Mouse (Mus musculus) B cell, adult 2 months (primary cell): ENCODE results near the gene Fam107b.
A peak's percentile ranks its signal among the peaks of the same experiment; 100 is the strongest.

ENCODE experiments used
- DNase-seq, 2 experiments: peaks; one replicate each; pipeline ENCODE4 v3.0.0; 2022

Fam107b gene

DNA sequence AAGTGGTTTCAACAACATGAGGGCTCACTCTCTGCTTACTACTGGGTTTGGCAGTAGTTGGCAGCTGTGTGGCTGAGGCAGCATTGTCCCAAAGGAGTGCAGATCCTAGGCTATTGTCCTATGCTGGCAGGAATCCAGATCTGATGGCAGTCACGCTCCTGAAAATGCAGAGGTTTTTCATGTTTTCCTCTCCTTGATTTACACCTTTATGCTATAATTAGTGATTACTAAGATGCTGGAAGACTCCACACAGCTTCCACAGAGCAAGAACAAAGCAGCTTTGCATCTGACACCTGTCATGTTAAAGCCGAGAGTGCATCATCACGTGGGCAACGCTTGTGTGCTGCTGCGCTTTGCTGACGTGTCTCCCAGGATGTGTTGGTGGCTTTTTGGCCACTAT lies 172.2 kb downstream of the Fam107b start:
- no peak for DNase-seq

DNA sequence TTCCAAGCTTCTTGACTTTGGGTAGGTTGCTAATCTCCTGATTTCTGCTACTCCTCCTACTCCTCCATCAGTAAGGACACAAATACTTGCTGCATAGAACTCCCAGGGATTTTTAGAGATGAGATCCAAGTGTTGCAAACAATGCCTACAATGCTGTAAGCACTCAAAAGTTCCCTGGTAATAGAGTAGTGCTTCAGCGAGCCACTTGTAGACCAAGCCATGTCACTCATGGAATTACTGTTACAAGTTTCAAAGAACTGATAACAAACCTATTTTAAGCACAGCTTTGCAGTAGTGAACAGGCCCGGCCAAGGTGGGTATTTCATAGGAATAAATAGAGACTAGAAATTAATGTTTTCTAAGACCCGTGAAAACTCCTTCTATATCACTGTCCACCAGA lies 174.8 kb downstream of the Fam107b start:
- DNase-seq = no peak

GRCm38 (mm10) chr2:3745910-3746606 lies 175.8 kb downstream of the Fam107b start:
- DNase-seq = no peak

- DNase-seq = no peak
Measured at GRCm38 (mm10) chr2:3748714-3749503, 178.6 kb downstream of the Fam107b start.

DNA sequence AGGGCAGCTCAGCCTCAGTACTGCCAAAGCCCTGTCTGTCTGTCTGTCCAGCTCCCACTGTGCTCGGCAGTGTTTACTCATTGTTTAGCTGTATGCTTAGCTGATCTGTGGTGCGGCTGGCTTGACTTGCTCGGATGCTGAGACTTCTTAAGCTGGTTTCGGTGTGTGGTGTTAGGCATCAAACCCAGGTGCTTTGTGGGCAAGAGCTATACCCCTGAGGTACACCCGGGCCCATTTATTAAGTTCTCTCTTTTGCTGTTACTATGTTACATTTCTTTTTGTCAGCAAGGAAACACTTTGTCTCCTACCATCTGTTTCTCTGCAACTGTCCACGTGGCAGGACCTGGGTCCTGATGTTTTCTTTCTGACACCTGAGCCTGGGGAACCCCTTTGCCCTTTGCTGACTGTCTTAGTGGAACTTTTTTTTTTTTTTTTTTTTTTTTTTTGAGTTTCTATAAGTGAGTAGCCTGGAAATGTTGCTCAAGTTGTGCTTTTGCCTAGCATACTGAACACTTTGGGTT lies 179.3 kb downstream of the Fam107b start:
- DNase-seq = peak; percentile 42 to 44

DNA sequence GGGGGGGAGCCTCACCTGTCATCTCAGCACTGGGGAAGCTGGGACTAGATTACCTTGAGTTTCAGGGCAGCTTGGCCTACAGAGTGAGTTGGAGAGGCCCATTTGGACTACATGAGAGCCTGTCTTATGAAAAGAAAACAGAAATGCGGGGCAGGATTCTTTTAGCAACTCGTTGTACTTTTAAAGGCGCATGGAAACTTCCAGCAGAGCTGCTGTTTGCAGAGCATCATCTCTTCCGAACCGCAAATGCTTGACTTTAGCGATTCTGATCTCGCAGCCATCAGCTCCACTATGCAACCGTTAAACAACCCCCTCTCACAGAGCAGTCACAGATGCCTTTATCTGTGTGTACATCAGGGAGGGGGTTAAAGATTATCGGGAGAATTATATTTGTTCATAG lies 179.8 kb downstream of the Fam107b start:
- no peak for DNase-seq

DNA sequence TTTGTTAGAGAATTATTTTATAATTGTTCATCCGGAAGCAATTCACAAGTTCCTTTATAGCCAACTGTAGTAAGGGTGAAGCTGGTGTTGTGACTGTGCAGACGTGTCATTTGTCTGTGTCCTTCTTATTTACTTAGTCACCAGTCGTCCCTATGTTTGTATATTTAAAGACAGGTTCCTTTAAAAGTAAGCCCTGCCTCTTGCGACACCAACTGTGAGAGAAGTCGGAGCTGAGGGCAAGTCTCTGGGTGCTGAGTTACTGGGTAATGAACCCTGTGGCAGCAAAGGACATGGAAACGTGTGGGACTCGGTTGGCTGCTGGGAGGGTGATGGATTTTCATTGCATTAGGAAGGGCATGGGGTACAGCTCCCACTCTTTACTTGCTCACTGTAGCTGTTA lies 182.1 kb downstream of the Fam107b start:
- DNase-seq = no peak

DNA sequence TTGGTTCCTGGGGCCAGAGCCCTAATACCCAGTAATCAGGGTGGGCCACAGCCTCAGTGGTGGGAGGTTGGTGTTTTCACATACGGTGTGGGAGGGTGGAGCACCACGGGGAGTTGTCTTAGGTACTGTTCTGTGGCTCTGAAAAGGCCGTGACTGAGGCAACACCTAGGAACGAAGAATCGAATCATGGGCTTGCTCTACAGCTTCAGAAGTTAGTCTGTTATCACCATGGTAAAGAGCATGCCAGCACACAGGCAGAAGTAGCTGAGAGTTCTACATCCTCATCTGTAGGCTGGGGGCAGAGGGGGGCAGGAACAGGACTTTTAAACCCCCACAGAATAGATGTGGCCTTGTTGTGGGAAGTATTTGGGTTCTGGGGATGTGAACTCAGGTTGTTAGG lies 182.6 kb downstream of the Fam107b start:
- DNase-seq = no peak

DNA sequence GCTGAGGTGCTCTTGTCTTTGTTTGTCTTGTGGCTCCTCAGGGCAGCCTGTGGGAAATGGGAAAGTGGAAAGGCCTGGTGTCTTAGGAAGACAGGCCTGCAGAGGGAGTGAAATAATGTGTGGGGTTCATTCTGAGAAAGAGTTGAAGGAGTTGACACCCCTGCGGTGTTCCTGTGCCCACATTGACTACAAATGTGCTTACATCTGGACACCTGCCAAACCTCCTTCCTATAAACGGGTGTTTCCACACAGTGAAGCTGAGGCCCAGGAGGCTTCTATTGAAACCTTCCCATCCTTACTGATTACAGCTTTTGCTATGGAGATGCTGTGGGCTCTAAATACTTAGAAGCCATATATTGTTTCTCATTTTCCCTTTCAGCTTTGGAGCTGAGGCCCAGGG lies 183.5 kb downstream of the Fam107b start:
- no peak for DNase-seq

DNA sequence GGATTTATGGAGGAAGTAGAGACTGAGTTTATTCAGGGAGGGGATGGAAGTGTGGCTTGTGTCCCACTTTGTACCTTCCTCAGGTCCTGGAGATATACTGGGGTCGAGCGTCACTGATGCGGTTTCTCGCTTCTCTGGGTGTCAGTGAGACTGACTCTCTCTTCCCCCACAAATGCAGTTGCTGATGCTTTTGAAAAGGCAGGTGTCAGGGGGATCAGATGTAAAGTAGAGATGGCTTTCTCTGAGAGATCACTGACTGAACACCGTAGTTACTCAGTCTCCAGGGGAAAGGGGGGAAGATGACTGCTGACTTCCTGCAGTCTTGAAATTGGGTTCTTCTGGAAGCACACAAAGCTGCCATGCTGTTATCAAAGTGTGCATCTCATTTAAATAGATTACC lies 185.6 kb downstream of the Fam107b start:
- DNase-seq = no peak

DNA sequence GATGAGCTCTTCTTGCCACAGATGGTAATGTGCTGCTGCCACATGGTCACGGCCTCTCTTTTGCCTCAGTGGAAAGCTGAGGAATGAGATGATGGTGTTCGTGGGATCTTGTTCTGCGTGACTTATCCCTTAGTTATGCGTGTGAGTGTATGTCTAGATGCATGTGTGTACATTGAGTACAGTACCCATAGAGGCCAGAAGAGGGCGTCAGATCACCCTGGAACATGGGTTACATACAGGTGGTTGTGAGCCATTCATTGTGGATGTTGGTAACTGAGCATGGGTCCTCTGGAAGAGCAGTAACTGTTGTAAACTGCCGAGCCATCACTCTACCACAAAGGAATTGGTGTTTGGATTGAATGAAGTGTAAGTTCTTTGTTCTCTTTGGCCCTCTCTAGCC lies 188.1 kb downstream of the Fam107b start:
- DNase-seq = peak; percentile 50 to 51

DNA sequence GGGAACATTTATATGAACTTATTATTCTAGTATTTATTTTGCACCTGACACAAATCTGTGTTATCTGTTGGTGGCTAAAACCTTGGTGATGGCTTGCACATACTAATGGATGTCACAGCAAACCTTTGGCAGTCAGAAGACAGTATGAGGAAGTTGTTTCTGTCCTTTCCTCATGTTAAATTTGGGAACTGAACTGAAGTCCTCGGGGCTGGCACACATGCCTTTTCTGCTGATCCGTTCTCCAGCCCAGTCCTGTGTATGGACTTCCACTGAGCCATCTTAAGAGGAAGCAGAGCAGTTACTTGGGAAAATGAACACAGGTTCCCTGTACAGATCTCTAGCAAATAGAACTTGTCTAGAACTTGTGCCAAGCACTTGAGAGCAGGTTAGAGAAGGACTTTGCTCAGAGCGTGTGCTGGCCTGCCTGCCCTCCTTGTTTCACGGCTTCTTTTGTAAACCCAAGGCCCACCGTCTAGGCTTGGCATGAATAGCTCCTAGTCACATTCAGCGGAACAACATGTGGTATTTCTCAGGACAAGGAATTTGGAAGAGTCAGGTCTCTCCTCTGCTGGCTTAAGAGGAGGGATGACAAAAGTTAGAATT lies 190.0 kb downstream of the Fam107b start:
- no peak for DNase-seq

DNA sequence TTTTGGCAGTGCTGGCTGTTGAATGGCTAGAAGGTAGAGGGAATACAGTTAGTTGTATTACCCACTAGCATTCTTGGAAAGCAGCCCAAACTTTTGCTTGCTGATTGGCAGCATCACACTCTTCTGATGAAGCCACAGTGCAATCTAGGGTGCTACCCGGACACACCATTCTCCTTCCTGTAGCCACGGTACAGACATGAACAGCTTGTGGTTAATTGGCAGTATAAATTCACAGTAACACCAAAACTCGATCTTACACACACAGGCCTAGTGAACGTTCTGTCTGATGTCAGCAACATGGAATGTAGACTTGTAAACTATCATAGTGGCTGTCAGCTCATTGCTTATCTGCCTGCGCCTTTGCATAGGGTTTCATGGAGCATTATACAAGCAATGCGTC lies 193.8 kb downstream of the Fam107b start:
- no peak for DNase-seq

DNA sequence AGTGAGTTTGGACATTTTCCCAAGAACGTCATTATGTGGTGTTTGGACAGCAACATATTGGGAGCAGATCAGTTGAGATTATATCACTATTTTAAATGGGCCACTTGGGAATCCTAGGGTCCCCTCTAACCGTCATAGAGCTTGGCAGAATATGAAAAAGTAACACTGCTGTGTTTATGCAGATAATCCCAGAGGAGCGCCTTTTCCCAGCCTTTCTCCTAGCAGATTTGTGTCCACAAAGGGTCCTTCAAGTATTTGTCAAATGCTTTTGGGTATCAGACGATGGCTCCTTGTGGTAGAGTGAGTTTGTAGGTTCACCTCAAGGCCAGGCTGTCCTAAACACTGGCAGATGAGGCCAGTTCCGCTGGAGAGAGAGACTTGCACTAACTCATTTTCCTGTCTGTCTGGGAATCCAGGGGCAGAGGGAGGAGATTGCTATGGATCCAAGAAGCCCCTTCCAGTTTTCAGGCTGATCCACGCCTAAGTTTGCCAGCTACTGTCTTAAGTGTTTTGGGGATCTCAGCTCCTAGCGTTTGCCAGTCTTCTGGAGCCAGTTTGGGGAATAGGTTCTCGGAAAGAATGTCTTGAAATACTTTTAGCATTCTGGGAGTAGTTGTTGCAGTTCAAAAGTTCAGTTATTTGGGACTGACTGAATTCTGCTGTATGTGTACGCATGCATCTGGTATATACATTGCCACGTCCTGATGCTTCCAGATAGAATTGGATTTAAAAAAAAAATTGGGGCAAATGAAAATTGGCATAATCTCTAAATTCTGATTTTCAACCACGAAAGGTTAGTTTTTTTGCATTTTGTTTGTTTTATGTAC lies 195.9 kb downstream of the Fam107b start:
- DNase-seq = no peak

- peak; percentile 83 to 85 for DNase-seq
Measured at GRCm38 (mm10) chr2:3769260-3769659, 199.0 kb downstream of the Fam107b start.

- DNase-seq = peak in 1 of 2 experiments; percentile 34
Measured at GRCm38 (mm10) chr2:3769786-3770318, 199.6 kb downstream of the Fam107b start.

DNA sequence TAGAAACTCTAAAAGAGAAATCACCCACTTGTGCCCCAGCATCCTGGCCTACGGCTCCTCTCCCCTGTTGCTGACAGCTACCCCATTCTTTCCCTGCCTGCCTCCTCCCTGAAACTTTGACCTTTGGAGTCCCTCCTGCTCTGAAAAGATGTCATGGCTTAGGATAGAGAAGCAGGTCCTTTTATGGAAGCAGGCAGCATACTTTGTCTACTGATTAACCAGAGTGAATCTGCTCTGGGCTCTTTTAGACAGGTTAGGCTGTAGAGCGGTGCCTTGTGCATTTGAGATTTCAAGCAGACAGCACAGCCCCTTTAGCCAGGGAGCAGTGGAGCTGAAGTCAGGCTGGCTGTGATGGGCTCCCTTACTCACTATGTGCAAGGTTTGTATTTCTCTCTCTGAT lies 200.1 kb downstream of the Fam107b start:
- no peak for DNase-seq

- no peak for DNase-seq
Measured at GRCm38 (mm10) chr2:3771483-3771882, 201.2 kb downstream of the Fam107b start.

DNA sequence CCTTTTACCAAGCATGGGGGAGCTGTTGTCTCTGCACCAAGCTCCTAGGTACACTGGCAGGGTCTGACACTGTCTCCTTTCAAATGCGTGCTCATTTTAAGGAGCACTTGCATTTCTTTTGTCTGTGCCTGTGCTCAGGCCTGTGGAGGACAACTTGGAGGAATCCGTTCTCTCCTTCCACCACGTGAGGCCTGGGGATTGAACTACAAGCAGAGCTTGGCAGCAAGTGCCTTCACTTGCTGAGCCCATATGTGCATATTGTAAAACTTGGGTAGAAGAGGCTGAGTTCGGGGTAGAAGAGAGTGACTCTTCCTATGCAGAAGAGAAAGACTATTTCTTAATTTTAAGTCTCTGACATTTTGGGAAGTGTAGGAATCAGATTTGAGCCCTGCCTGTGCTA lies 202.8 kb downstream of the Fam107b start:
- no peak for DNase-seq

- DNase-seq = no peak
Measured at GRCm38 (mm10) chr2:3775569-3775968, 205.3 kb downstream of the Fam107b start.

DNA sequence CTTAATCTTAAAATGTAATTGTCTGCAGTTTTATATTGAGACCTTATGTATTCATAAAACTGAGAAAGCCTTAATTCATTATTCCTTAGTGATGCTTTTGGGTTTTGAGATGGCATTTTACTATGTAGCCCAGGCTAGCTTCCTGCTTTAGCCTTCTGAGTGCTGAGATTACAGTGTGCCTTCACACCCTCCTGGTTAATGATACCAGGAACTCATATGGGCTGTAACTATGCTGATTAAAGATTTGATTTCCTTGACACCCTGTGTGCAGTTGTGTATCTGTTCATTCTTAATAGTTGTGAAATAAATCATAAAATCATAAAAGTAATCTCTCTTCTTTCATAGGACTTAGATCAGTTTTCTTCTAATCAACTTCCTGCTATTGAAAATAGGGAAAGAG lies 205.8 kb downstream of the Fam107b start:
- DNase-seq = no peak

DNA sequence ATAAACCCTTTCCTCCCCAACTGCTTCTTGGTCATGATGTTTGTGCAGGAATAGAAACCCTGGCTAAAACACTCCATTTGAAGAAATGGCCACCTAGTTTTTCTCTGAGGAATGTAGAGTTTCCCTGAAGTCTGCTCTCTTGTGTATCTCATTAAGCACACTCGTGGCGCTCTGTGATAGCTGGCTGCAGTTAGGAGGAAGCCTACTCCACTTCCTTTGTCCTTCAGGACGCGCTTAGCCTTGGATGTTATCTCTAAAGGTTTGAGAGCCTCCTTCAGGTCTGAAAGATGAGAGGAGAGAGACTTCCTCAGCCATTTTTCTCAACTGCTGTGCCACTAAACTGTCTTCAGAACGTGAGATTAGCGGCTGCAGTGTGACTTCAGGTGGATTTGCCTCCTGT lies 207.4 kb downstream of the Fam107b start:
- DNase-seq = no peak

DNA sequence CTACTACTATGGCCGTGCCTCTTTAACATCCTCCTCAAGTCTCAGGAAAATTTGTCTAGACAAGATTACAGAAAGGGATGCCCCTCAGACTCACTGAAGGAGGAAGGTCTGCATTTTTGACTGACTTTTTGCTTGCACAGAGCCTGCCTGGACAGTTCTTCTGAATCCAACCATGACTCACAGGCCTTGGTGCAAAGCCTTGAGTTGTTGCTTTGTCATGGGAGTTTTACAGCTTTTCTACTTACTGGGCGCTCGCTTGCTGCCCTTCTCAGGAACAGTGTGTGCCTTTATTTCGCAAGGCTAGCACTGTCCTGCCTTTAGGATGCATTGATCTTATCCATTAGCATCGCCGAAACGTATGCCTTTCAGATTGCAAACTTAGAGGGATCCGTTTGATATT lies 215.3 kb downstream of the Fam107b start:
- DNase-seq = no peak
